ENCODE assay signal across 8 mouse cellular contexts in genomic region chr8:121731471-121732333, GRCm38 (mm10). TPM values are rescaled to one million over a fixed set of nuclear protein-coding genes. Genes with fewer than 3 reads are reported as not detected.
DNase-seq lines count a peak whose midpoint lies in the region; ATAC-seq and TF ChIP-seq lines count a peak whose summit lies in the region.

No protein-coding gene starts in this region.

- TF ChIP-seq CTCF in cortical plate, adult 2 months (IDR thresholded peaks at IDR 0.05; ENCODE audit: extremely low read depth, insufficient read depth, low read length): no peak

- no peaks in the 10 kb centered on the region for H3K9me3 ChIP-seq in hindbrain, embryonic 11.5 days (ENCODE audit: control insufficient read depth, low read length)

- 0 out of 2 replicates have a peak overlapping the region, but pooled peaks have one; percentile 23 for H3K9ac ChIP-seq in hindbrain, embryonic 11.5 days (ENCODE audit: low read depth, low read length)

- peak overlapping the region; percentile 100 for H3K4me3 ChIP-seq in cortical plate, adult 2 months (ENCODE audit: insufficient read depth, low read length)
- H3K4me3 ChIP-seq in hindbrain, embryonic 11.5 days (ENCODE audit: low read depth, low read length): peak overlapping the region; percentile 46

- peak overlapping the region; percentile 83 for H3K27ac ChIP-seq in cortical plate, adult 2 months (ENCODE audit: insufficient read depth, low read length)
- H3K27ac ChIP-seq in hindbrain, embryonic 11.5 days (ENCODE audit: low read depth, low read length): no peak overlapping the region

- peaks cover 6% of the 10 kb centered on the region for H3K4me1 ChIP-seq in cortical plate, adult 2 months (ENCODE audit: control insufficient read depth, insufficient read depth, low read length)
- H3K4me1 ChIP-seq in hindbrain, embryonic 11.5 days (replicated peaks; ENCODE audit: control insufficient read depth, insufficient read depth, low read length): 0 out of 2 replicates have a peak, but pooled peaks cover 2% of the 10 kb centered on the region

- 9% methylated on average over 26 of the region's 26 CpGs for WGBS in hindbrain, embryonic 11.5 days

- H3K4me2 ChIP-seq in hindbrain, embryonic 11.5 days (replicated peaks; ENCODE audit: low read depth, low read length): peak overlapping the region; percentile 78

- ATAC-seq in hindbrain, embryonic 11.5 days (ENCODE audit: low FRiP score): 0 out of 2 replicates have a peak, but pooled peaks have one; percentile 33

- H3K36me3 ChIP-seq in hindbrain, embryonic 11.5 days (ENCODE audit: control insufficient read depth, insufficient read depth, low read length): no peaks in the 10 kb centered on the region

- DNase-seq in Muller cell, postnatal 12 days (ENCODE audit: inconsistent ontology term): peak; percentile 18
- DNase-seq in hindbrain, embryonic 11.5 days (ENCODE audit: low spot score): peak; percentile 42
- peak; percentile 57 for DNase-seq in left cerebral cortex, postnatal 4 days
- peak; percentile 80 for DNase-seq in right cerebral cortex, postnatal 25 days
- no peak for DNase-seq in heart, postnatal 4 days
- no peak for DNase-seq in ovary, postnatal 14 days (ENCODE audit: low spot score)
- DNase-seq in testis, postnatal 10 days (ENCODE audit: low spot score): no peak

- H3K27me3 ChIP-seq in hindbrain, embryonic 11.5 days (ENCODE audit: control insufficient read depth, insufficient read depth, low read length): peaks cover 46% of the 10 kb centered on the region

- peak; percentile 65; the same call in 1 of the 2 replicates for TF ChIP-seq POLR2A in cortical plate, adult 2 months (IDR thresholded peaks at IDR 0.05; ENCODE audit: extremely low read depth, insufficient read depth, low read length)

- intact Hi-C loops in left cerebral cortex, postnatal 4 days (cut with DNase I): no loop called here

RNA-seq across cellular contexts. Expression of gene Jph3, which starts 2.3 kb away (rescaled TPM):
- polyA plus RNA-seq in cortical plate, adult 2 months (2012; rRNA removed): 196 and 211 TPM in 2 replicates
- polyA plus RNA-seq in hindbrain, embryonic 11.5 days (2014; fragmentation: Nextera tagmentation; extraction: Ambion mirVana): 11.1 and 11.2 TPM in 2 replicates
- 100 to 1,000 TPM; 116 to 119 TPM for total RNA-seq in left cerebral cortex, postnatal 4 days (2021)
- total RNA-seq in heart, postnatal 4 days (2021): under 1 TPM in 1 of 2 experiments, not detected in 1; 0.07 TPM

Comparison
In these comparisons a context has a peak if more than half of its experiments do, and no peak if none do; other contexts are left out.
1. DNase-seq: peak in Muller cell, postnatal 12 days (single experiment), hindbrain, embryonic 11.5 days (single experiment), left cerebral cortex, postnatal 4 days (single experiment) and right cerebral cortex, postnatal 25 days (single experiment); none in heart, postnatal 4 days (single experiment), ovary, postnatal 14 days (single experiment) and testis, postnatal 10 days (single experiment).
2. RNA of gene Jph3, which starts 2.3 kb away (total RNA-seq): 116 to 119 TPM in left cerebral cortex, postnatal 4 days; 0.07 TPM in heart, postnatal 4 days; every median in the first group is over 100 times any median in the second.